Mouse (Mus musculus): Measurements from ENCODE around the gene Eef2k. TPM values are rescaled to one million over a fixed set of nuclear protein-coding genes. Genes with fewer than 3 reads are reported as not detected.

Gene Eef2k
- polyA plus RNA-seq, 2 experiments, result 13.4 to 30.2 TPM

DNA sequence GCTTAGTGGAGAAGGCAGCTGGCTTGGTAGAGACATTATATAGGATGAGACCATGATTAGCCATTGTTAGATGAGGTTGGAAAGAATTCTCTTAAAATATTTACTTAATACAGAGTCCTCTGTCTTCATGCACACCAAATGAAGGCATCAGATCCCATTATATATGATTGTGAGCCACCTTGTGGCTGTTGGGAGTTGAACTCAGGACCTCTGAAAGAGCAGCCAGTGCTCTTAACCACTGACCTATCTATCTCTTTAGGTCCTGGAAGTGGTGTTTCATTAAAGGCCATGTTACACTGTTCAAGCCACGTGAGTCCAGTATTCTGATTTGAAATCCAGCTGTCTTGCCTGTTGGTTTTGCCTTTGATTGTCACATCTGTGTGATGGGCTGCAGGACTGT is 70.7 kb downstream of the Eef2k start:
- no peaks in the 10 kb centered on the region for H3K36me3 ChIP-seq (replicated peaks; ENCODE audit: control insufficient read depth, insufficient read depth, low read depth)
- H3K27me3 ChIP-seq (ENCODE audit: control insufficient read depth, insufficient read depth, low read length), result no peaks in the 10 kb centered on the region
- DNase-seq (ENCODE audit: low read depth in 3 of 3, low spot score in 3 of 3) (peak; percentile 20 to 30 (median 23)), ATAC-seq (ENCODE audit: insufficient read depth) (no peak)
- no peak overlapping the region for H3K4me3 ChIP-seq (ENCODE audit: insufficient read depth in 1 of 2, low read depth in 2 of 2, low read length in 2 of 2)
- H3K9ac ChIP-seq (replicated peaks), result no peak overlapping the region
- no peak overlapping the region for H3K4me2 ChIP-seq (ENCODE audit: low read depth)
- 5% methylated on average over 1 of the region's 1 CpGs for WGBS (ENCODE audit: insufficient replicate concordance)
- H3K27ac ChIP-seq, result no peak overlapping the region
- H3K9me3 ChIP-seq (ENCODE audit: control insufficient read depth, low read length), result no peaks in the 10 kb centered on the region
- TF ChIP-seq CTCF (IDR thresholded peaks at IDR 0.05; ENCODE audit: low read depth), result peak; percentile 55
- no peak for TF ChIP-seq EP300 (IDR thresholded peaks at IDR 0.05; ENCODE audit: low read depth)
- H3K4me1 ChIP-seq (replicated peaks; ENCODE audit: control insufficient read depth in 2 of 2, insufficient read depth in 2 of 2, low read length in 1 of 2), result peaks cover 0 to 8% of the 10 kb centered on the region in 2 experiments; a peak in 1 of 4 replicates

DNA sequence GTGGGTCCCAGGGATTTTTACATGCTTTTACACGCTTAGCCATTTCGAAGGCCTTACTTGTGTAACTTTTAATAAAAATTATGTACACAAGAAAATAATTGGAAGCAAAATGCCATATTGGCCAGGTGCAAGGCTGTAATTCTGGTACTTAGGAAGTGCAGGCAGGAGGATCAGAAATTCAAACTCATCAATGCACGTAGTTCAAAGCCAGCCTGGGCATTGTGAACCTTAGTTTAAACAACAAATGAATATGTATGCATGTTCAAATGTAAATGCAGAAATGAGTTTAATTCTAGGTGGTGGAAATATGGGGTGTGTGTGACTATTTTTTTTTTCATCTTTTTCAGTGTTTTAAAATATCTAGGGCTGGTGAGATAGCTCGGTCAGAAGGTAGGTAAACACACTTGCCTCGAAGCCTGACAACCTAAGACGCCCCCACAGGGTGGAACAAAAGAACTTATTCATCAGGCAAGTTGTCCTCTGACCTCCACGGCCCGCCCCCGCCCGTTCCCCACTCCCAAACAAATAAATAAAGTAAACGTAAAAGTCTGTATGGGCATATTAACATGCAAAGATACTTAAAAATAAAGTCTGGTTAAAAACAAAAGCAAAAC is 73.7 kb downstream of the Eef2k start:
- Histone ChIP-seq H3K4me1 (replicated peaks; ENCODE audit: control insufficient read depth in 2 of 2, insufficient read depth in 2 of 2, low read length in 1 of 2) (peaks cover 7 to 8% of the 10 kb centered on the region in 2 experiments; a peak in 2 of 4 replicates), H3K9ac (replicated peaks) (peak overlapping the region; percentile 38; the same call in 1 of the 2 replicates), H3K9me3 (ENCODE audit: control insufficient read depth, low read length) (no peaks in the 10 kb centered on the region), H3K36me3 (replicated peaks; ENCODE audit: control insufficient read depth, insufficient read depth, low read depth) (no peaks in the 10 kb centered on the region), H3K27me3 (ENCODE audit: control insufficient read depth, insufficient read depth, low read length) (no peaks in the 10 kb centered on the region), H3K27ac (no peak overlapping the region), H3K4me2 (ENCODE audit: low read depth) (peak overlapping the region; percentile 73), H3K4me3 (ENCODE audit: insufficient read depth in 1 of 2, low read depth in 2 of 2, low read length in 2 of 2) (peak overlapping the region in 1 of 2 experiments; percentile 73; a peak in 2 of 4 replicates)
- no peak for ATAC-seq (ENCODE audit: insufficient read depth)
- TF ChIP-seq EP300 (IDR thresholded peaks at IDR 0.05; ENCODE audit: low read depth) (no peak), CTCF (IDR thresholded peaks at IDR 0.05; ENCODE audit: low read depth) (no peak)
- DNase-seq (ENCODE audit: low read depth in 3 of 3, low spot score in 3 of 3), result peak in 2 of 3 experiments; percentile 11 to 28
- 28% methylated on average over 11 of the region's 11 CpGs for WGBS (ENCODE audit: insufficient replicate concordance)

DNA sequence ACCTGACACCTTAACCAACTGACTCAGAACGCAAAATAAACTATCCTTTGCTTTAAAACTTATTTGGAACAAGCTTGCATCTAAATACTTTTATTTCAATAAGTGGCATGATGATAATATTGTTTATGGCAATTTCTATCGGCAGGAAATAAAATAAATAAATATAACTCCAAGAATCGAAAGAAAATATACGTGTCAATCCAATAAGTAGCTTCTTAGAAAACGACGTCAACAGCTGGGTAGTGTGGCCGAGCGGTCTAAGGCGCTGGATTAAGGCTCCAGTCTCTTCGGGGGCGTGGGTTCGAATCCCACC is 74.6 kb downstream of the Eef2k start:
- ATAC-seq (ENCODE audit: insufficient read depth) (peak; percentile 84), DNase-seq (ENCODE audit: low read depth in 3 of 3, low spot score in 3 of 3) (peak in 1 of 3 experiments; percentile 20)
- peak overlapping the region; percentile 73 for H3K4me2 ChIP-seq (ENCODE audit: low read depth)
- peak overlapping the region; percentile 51 for H3K9ac ChIP-seq (replicated peaks)
- 4% methylated on average over 12 of the region's 12 CpGs for WGBS (ENCODE audit: insufficient replicate concordance)
- peak overlapping the region; percentile 53 to 73 for H3K4me3 ChIP-seq (ENCODE audit: insufficient read depth in 1 of 2, low read depth in 2 of 2, low read length in 2 of 2)
- TF ChIP-seq EP300 (IDR thresholded peaks at IDR 0.05; ENCODE audit: low read depth) (no peak), CTCF (IDR thresholded peaks at IDR 0.05; ENCODE audit: low read depth) (no peak)
- H3K27ac ChIP-seq, result no peak overlapping the region
- no peaks in the 10 kb centered on the region for H3K9me3 ChIP-seq (ENCODE audit: control insufficient read depth, low read length)
- H3K36me3 ChIP-seq (replicated peaks; ENCODE audit: control insufficient read depth, insufficient read depth, low read depth), result no peaks in the 10 kb centered on the region
- H3K4me1 ChIP-seq (replicated peaks; ENCODE audit: control insufficient read depth in 2 of 2, insufficient read depth in 2 of 2, low read length in 1 of 2), result peaks cover 7 to 8% of the 10 kb centered on the region in 2 experiments; a peak in 2 of 4 replicates
- no peaks in the 10 kb centered on the region for H3K27me3 ChIP-seq (ENCODE audit: control insufficient read depth, insufficient read depth, low read length)

DNA sequence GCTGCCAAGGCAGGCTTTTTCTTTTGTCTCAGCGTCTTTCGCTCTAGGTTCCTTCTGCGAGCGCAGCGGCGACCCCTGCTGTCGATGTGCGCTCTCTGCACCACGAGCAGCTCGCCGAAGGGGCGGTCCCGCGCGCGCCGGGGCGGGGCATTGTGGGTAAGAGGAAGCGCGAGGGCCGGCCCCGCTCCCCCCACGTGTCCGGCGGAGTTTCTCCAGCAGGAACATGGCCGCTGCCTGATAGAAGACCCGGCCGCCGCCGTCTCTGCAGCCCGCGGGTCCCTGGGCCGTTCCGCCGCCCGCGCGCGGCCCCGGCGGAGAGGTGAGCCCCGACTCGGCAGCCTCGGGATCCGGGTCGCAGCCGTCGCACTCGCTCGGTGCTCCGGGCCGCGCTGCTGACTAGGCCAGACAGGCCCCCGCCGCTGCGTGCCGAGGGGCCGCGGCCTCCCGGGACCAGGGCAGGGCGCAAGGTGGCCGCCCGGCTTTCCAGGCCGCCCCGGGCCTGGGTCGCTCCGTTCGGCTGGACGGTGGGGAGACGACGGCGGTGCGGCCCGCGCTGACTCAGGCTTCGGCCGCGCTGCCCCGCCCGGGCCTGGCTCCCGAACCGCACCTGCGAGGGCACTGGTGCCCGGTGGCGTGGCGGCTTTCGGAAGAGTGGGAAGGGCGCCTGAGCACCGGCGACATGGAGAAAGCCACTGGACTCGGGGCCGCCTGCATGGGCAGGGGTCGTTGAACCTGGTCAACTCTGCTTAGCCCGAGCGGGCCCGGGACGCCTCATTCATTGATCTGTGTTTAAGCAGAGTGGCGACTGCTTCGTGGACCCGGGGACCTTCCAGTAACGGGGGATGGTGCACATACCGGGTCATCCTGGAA is 75.2 kb downstream of the Eef2k start, which contains the start of gene Polr3e:
Gene Polr3e, plus strand, starts transcription at position 153 of the 870 bp plus-strand sequence.
- H3K4me2 ChIP-seq (ENCODE audit: low read depth), result peak within 1 kb of the TSS; percentile 87
- peak; percentile 93 for TF ChIP-seq CTCF (IDR thresholded peaks at IDR 0.05; ENCODE audit: low read depth)
- 0 out of 2 replicates have a peak, but pooled peaks have one; percentile 57 for TF ChIP-seq EP300 (IDR thresholded peaks at IDR 0.05; ENCODE audit: low read depth)
- H3K4me1 ChIP-seq (replicated peaks; ENCODE audit: control insufficient read depth in 2 of 2, insufficient read depth in 2 of 2, low read length in 1 of 2), result peaks cover 7 to 8% of the 10 kb centered on the region in 2 experiments; a peak in 2 of 4 replicates
- H3K4me3 ChIP-seq (ENCODE audit: insufficient read depth in 1 of 2, low read depth in 2 of 2, low read length in 2 of 2), result peak within 1 kb of the TSS; percentile 73 to 84
- peak; percentile 93 to 97 (median 96) for DNase-seq (ENCODE audit: low read depth in 3 of 3, low spot score in 3 of 3)
- H3K27ac ChIP-seq, result peak within 1 kb of the TSS; percentile 75
- WGBS (ENCODE audit: insufficient replicate concordance), result under 1% methylated on average over 95 of the region's 102 CpGs
- peak within 1 kb of the TSS; percentile 86 for H3K9ac ChIP-seq (replicated peaks)
- H3K27me3 ChIP-seq (ENCODE audit: control insufficient read depth, insufficient read depth, low read length), result no peaks in the 10 kb centered on the region
- H3K36me3 ChIP-seq (replicated peaks; ENCODE audit: control insufficient read depth, insufficient read depth, low read depth), result no peaks in the 10 kb centered on the region
- ATAC-seq (ENCODE audit: insufficient read depth), result peak; percentile 86
- no peaks in the 10 kb centered on the region for H3K9me3 ChIP-seq (ENCODE audit: control insufficient read depth, low read length)
